Mouse (Mus musculus) liver, adult 2 months (tissue): Measurements from ENCODE around the gene Ccr7. TPM values are rescaled to one million over a fixed set of nuclear protein-coding genes. Genes with fewer than 3 reads are reported as not detected.

Experiments
- DNase-seq: peaks from one replicate; pipeline ENCODE4 v3.0.0-alpha.2; 2011; ENCODE audit warnings: low read depth, low spot score; ENCODE audit errors: extremely low read depth
- H3K27ac ChIP-seq: fragments of 200-500 bp; replicated peaks from 2 replicates; pipeline ENCODE4 v1.5.1; 2012; ENCODE audit warnings: low read depth, mild to moderate bottlenecking, control low read depth, inconsistent platforms, low read length; ENCODE audit not compliant: insufficient read depth
- H3K27me3 ChIP-seq: fragments of 200-500 bp; 2 replicates; pipeline ENCODE4 v1.6.1; 2012; ENCODE audit warnings: mild to moderate bottlenecking, moderate library complexity, low read length, inconsistent platforms; ENCODE audit not compliant: control insufficient read depth, insufficient read depth
- H3K36me3 ChIP-seq: fragments of 200-500 bp; 2 replicates; pipeline ENCODE4 v1.6.1; 2012; ENCODE audit warnings: low read length, inconsistent platforms; ENCODE audit not compliant: control insufficient read depth, insufficient read depth
- H3K4me1 ChIP-seq: fragments of 200-500 bp; 2 replicates; pipeline ENCODE4 v1.6.1; 2011; ENCODE audit warnings: low read length; ENCODE audit not compliant: control insufficient read depth, insufficient read depth
- H3K4me3 ChIP-seq: fragments of 200-500 bp; 2 replicates; pipeline ENCODE4 v1.5.1; 2011; ENCODE audit warnings: low read depth, mild to moderate bottlenecking, control low read depth, low read length, moderate library complexity; ENCODE audit not compliant: insufficient read depth
- H3K79me2 ChIP-seq: fragments of 200-500 bp; 2 replicates; pipeline ENCODE4 v1.6.1; 2012; ENCODE audit warnings: inconsistent platforms, mild to moderate bottlenecking, low read length, moderate library complexity; ENCODE audit not compliant: control insufficient read depth, insufficient read depth
- H3K9ac ChIP-seq: fragments of 200-500 bp; 2 replicates; pipeline ENCODE4 v1.6.1; 2012; ENCODE audit warnings: low read depth, mild to moderate bottlenecking, control low read depth, inconsistent platforms, low read length
- CTCF ChIP-seq: fragments of 200-500 bp; IDR thresholded peaks from 2 replicates; pipeline ENCODE4 v1.5.1; 2011; ENCODE audit warnings: low read depth, low read length, control low read depth
- POLR2A ChIP-seq: fragments of 200-500 bp; IDR thresholded peaks from 2 replicates; pipeline ENCODE4 v1.6.1; 2011; ENCODE audit warnings: low read length, control low read depth; ENCODE audit not compliant: insufficient read depth; ENCODE audit errors: extremely low read depth
- WGBS: fragments of 180-500 bp; shearing (Covaris S2); methylation state at CpG from one replicate; pipeline ENCODE4 v1.1.7; 2018; 5-methylcytosine and 5-hydroxymethylcytosine counted together
- polyA plus RNA-seq: library from polyadenylated mRNA; depleted of rRNA; stranded (reverse); fragments of >200 nt; gene quantifications from 2 replicates; pipeline ENCODE4 v1.2.3, GENCODE M21; 2012
- total RNA-seq: library from RNA; depleted of rRNA; stranded (reverse); fragments of >200 nt; gene quantifications from 2 replicates; pipeline ENCODE4 v1.2.3, GENCODE M21; 2014

Gene Ccr7
- total and polyA plus RNA-seq, 2 experiments, result 0.55 to 1.5 TPM

DNA sequence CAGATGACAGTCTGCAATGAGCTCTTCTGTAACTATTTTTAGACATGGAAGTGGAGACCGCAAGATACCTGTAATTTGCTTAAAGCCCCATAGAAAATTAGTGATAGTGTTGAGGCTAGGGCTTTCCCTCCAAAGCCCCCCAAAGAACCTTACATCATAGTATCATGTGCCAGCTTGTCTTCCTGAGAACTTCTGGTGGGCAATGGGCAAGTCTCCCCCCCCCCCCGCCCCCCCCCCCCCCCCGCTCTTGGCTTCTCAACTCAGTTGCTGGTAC, 23.0 kb upstream of the Ccr7 start:
- Histone ChIP-seq H3K36me3 (no peaks in the 10 kb centered on the region), H3K4me1 (no peaks in the 10 kb centered on the region), H3K27ac (no peak overlapping the region), H3K4me3 (no peak overlapping the region), H3K27me3 (no peaks in the 10 kb centered on the region), H3K79me2 (no peaks in the 10 kb centered on the region), H3K9ac (no peak overlapping the region)
- TF ChIP-seq CTCF (no peak), POLR2A (no peak)
- DNase-seq, result no peak
- WGBS, result 56% methylated on average over 3 of the region's 3 CpGs

DNA sequence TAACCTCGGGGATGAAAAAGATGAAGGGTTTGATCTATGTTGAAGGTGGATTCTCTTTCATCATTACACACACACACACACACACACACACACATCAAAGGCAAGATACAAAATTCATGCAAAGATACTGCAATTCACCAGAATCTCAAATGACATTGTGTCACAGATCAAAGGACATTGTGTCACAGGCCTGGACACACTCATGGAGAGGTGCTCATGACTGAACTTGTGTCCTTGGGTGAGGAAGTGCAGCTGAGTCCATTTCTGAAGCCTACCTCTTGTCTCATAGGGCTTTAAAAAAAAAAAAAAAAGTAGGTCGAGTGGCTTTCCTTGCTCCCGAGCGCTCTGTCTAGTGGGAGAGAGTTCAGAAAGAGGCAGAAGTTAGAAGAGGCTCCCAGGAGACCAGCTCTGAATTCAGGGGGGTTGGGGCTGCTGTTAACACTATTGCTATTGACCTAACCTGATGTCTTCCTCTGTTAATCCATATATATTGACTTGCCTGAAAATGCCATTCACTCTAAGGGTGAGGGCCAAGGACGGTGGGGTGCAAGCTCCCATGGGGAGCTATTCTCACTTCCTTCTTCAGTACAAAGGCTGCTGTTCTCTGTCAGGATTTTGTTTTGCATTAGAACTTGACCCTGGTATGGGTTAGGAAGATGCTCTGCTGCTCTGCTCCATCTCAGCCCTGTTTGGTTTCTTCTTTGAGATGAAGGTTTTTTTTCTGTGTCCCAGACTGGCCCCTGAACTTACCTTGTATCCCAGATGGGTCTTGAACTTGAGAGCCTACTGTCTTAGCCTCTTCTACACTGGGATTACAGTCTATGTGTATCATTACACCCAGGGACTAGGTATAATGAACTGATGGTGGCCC, 22.4 kb upstream of the Ccr7 start:
- Histone ChIP-seq H3K79me2 (no peaks in the 10 kb centered on the region), H3K9ac (no peak overlapping the region), H3K27ac (no peak overlapping the region), H3K4me3 (no peak overlapping the region), H3K27me3 (no peaks in the 10 kb centered on the region), H3K36me3 (no peaks in the 10 kb centered on the region), H3K4me1 (no peaks in the 10 kb centered on the region)
- 53% methylated on average over 5 of the region's 5 CpGs for WGBS
- peak; percentile 53 for DNase-seq
- TF ChIP-seq POLR2A, result no peak
- no peak for TF ChIP-seq CTCF

DNA sequence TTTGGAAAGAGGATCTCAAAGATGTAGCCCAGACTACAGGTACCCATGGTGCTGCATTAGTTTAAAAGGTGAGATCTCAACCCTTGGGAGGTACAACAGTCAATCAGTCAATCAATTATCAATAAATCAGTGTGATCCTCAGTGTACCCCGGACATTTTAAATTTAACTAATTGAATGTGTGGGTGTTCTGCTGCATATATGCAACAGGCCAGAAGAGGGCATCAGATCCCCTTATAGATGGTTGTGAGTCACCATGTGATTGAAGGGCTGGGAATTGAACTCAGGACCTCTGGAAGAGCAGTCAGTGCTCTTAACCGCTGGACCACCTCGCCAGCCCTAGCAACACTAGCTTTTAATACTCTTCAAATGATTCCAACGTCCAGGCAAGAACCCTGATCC, 17.1 kb upstream of the Ccr7 start:
- Histone ChIP-seq H3K9ac (no peak overlapping the region), H3K27ac (no peak overlapping the region), H3K27me3 (no peaks in the 10 kb centered on the region), H3K79me2 (no peaks in the 10 kb centered on the region), H3K4me1 (no peaks in the 10 kb centered on the region), H3K4me3 (no peak overlapping the region), H3K36me3 (no peaks in the 10 kb centered on the region)
- no peak for DNase-seq
- no peak for TF ChIP-seq POLR2A
- no peak for TF ChIP-seq CTCF
- 85% methylated on average over 4 of the region's 4 CpGs for WGBS

DNA sequence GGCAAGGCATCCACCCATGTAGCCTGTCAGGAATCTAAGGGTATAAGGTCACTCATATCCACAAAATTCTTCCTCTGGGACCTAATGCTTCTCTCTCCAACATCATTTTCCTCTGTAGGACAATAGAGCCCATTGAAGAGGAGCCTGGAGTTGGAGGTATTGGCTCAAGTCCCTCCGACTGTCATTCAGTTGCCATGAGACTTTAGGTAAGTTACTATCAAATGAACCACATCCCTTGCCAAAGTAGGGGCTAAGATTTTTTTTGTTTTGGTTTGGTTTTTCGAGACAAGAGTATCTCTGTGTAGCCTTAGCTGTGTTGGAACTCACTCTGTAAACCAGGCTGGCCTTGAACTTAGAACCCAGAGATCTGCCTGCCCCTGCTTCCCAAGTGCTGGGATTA, 16.6 kb upstream of the Ccr7 start:
- WGBS, result 60% methylated on average over 2 of the region's 2 CpGs
- no peaks in the 10 kb centered on the region for H3K36me3 ChIP-seq
- no peaks in the 10 kb centered on the region for H3K27me3 ChIP-seq
- H3K4me1 ChIP-seq, result no peaks in the 10 kb centered on the region
- no peak overlapping the region for H3K9ac ChIP-seq
- DNase-seq, result no peak
- no peak for TF ChIP-seq CTCF
- TF ChIP-seq POLR2A, result no peak
- H3K27ac ChIP-seq, result no peak overlapping the region
- no peaks in the 10 kb centered on the region for H3K79me2 ChIP-seq
- no peak overlapping the region for H3K4me3 ChIP-seq

DNA sequence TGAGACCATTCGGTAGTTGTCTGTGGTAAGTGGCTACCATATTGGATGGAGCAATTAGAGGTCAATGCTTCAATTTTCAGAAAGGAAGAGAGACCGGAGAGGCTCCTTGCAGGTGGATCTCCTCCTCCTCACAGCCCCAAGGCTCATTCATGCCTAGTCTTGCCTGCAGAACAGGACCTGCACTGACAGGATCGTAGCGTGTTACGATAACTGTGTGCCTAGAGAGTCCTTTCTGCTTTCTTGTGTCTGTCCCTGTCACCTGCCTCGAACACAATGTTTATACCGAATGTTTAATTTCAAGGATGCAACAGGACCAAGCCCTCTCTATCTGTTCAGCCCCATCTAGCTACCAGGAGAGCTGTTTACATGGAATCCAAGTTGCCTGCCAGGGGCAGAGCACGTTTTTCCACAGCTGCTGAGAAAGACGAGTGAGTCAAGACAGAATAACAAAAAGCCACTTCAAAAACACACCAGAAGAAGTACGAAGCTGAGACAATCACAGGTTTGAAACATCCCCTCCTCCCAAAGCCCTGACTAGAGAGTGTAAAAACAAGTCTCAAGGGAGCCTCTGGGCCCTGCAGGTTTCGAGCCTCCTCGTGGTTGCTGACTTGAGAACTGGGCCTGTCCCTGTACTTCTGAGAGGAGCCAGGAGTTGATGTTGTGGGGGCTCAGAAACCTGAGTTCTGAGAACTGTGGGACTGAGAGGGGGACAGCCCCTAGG, 15.8 kb upstream of the Ccr7 start:
- TF ChIP-seq POLR2A (no peak), CTCF (no peak)
- Histone ChIP-seq H3K27ac (no peak overlapping the region), H3K4me1 (no peaks in the 10 kb centered on the region), H3K27me3 (no peaks in the 10 kb centered on the region), H3K9ac (no peak overlapping the region), H3K36me3 (no peaks in the 10 kb centered on the region), H3K79me2 (no peaks in the 10 kb centered on the region), H3K4me3 (no peak overlapping the region)
- no peak for DNase-seq
- 88% methylated on average over 12 of the region's 12 CpGs for WGBS

DNA sequence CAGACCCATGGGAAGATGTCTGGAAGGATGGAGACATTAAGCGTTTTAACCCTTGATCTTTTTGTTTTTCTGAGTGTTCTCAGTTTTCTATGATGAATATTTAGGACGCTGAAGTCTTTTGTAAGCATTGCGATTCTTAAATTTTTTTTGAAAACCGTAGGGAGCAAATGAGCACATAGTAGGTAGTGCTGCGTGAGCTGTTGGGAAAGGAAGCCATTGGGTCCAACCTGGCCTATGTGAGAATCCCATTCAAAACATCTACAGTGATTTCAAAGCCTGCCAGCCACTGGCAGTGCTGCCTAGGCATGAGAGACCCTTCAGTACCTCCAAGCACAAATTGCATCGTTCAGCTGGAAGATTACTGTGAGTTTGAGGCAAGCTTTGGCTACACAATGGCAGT, 15.1 kb upstream of the Ccr7 start:
- Histone ChIP-seq H3K4me3 (no peak overlapping the region), H3K9ac (no peak overlapping the region), H3K27me3 (no peaks in the 10 kb centered on the region), H3K36me3 (no peaks in the 10 kb centered on the region), H3K79me2 (no peaks in the 10 kb centered on the region), H3K27ac (no peak overlapping the region), H3K4me1 (no peaks in the 10 kb centered on the region)
- TF ChIP-seq POLR2A, result no peak
- no peak for TF ChIP-seq CTCF
- 95% methylated on average over 6 of the region's 6 CpGs for WGBS
- DNase-seq, result no peak
